Mouse (Mus musculus): ENCODE data around the gene Hlcs. TPM values are rescaled to one million over a fixed set of nuclear protein-coding genes. Genes with fewer than 3 reads are reported as not detected.

The Hlcs gene
- polyA plus RNA-seq, 1 experiment from 2014 or later = 2.8 TPM

GRCm38 (mm10) chr16:94328881-94329867 lies 15.8 kb upstream of the Hlcs start:
- H3K9ac ChIP-seq (ENCODE audit: low read depth, low read length) = 0 out of 2 replicates have a peak overlapping the region, but pooled peaks have one; percentile 57
- H3K4me3 ChIP-seq (ENCODE audit: low read depth, low read length) = peak overlapping the region; percentile 68
- H3K27ac ChIP-seq (ENCODE audit: low read depth, low read length) = no peak overlapping the region
- 21% methylated on average over 25 of the region's 25 CpGs for WGBS
- H3K36me3 ChIP-seq (ENCODE audit: control insufficient read depth, insufficient read depth) = no peaks in the 10 kb centered on the region
- 0 out of 2 replicates have a peak, but pooled peaks cover 4% of the 10 kb centered on the region for H3K27me3 ChIP-seq (replicated peaks; ENCODE audit: control insufficient read depth, insufficient read depth, low read length)
- H3K4me1 ChIP-seq (replicated peaks; ENCODE audit: control insufficient read depth, insufficient read depth, low read length) = peaks cover 3% of the 10 kb centered on the region; the same call in 1 of the 2 replicates
- peak overlapping the region; percentile 92 for H3K4me2 ChIP-seq (replicated peaks; ENCODE audit: low read depth)
- H3K9me3 ChIP-seq (ENCODE audit: control insufficient read depth) = no peaks in the 10 kb centered on the region
- no peak for ATAC-seq
- TF ChIP-seq CTCF (IDR thresholded peaks at IDR 0.05; ENCODE audit: low read depth) = no peak

GRCm38 (mm10) chr16:94327781-94328711 lies 14.7 kb upstream of the Hlcs start, which contains the start of gene Ripply3:
Ripply3 (plus strand) TSS chr16:94328420.
- Histone ChIP-seq H3K4me1 (replicated peaks; ENCODE audit: control insufficient read depth, insufficient read depth, low read length) (peaks cover 3% of the 10 kb centered on the region; the same call in 1 of the 2 replicates), H3K27ac (ENCODE audit: low read depth, low read length) (no peak within 1 kb of the TSS), H3K9me3 (ENCODE audit: control insufficient read depth) (no peaks in the 10 kb centered on the region), H3K27me3 (replicated peaks; ENCODE audit: control insufficient read depth, insufficient read depth, low read length) (0 out of 2 replicates have a peak, but pooled peaks cover 4% of the 10 kb centered on the region), H3K4me3 (ENCODE audit: low read depth, low read length) (peak within 1 kb of the TSS; percentile 68), H3K36me3 (ENCODE audit: control insufficient read depth, insufficient read depth) (no peaks in the 10 kb centered on the region), H3K9ac (ENCODE audit: low read depth, low read length) (peak within 1 kb of the TSS; percentile 57), H3K4me2 (replicated peaks; ENCODE audit: low read depth) (peak within 1 kb of the TSS; percentile 92)
- TF ChIP-seq CTCF (IDR thresholded peaks at IDR 0.05; ENCODE audit: low read depth) = no peak
- 2% methylated on average over 62 of the region's 63 CpGs for WGBS
- ATAC-seq = peak; percentile 42

- Histone ChIP-seq H3K4me1 (replicated peaks; ENCODE audit: control insufficient read depth, insufficient read depth, low read length) (peaks cover 3% of the 10 kb centered on the region; the same call in 1 of the 2 replicates), H3K27ac (ENCODE audit: low read depth, low read length) (no peak overlapping the region), H3K4me2 (replicated peaks; ENCODE audit: low read depth) (no peak overlapping the region), H3K27me3 (replicated peaks; ENCODE audit: control insufficient read depth, insufficient read depth, low read length) (0 out of 2 replicates have a peak, but pooled peaks cover 4% of the 10 kb centered on the region), H3K36me3 (ENCODE audit: control insufficient read depth, insufficient read depth) (no peaks in the 10 kb centered on the region), H3K9ac (ENCODE audit: low read depth, low read length) (no peak overlapping the region), H3K9me3 (ENCODE audit: control insufficient read depth) (no peaks in the 10 kb centered on the region), H3K4me3 (ENCODE audit: low read depth, low read length) (no peak overlapping the region)
- TF ChIP-seq CTCF (IDR thresholded peaks at IDR 0.05; ENCODE audit: low read depth) = no peak
- 93% methylated on average over 3 of the region's 3 CpGs for WGBS
- ATAC-seq = no peak
Measured at GRCm38 (mm10) chr16:94326008-94326407, 12.6 kb upstream of the Hlcs start.

- H3K4me3 ChIP-seq (ENCODE audit: low read depth, low read length) = no peak overlapping the region
- no peaks in the 10 kb centered on the region for H3K9me3 ChIP-seq (ENCODE audit: control insufficient read depth)
- 0 out of 2 replicates have a peak, but pooled peaks cover 4% of the 10 kb centered on the region for H3K27me3 ChIP-seq (replicated peaks; ENCODE audit: control insufficient read depth, insufficient read depth, low read length)
- H3K36me3 ChIP-seq (ENCODE audit: control insufficient read depth, insufficient read depth) = no peaks in the 10 kb centered on the region
- H3K4me2 ChIP-seq (replicated peaks; ENCODE audit: low read depth) = no peak overlapping the region
- no peak overlapping the region for H3K27ac ChIP-seq (ENCODE audit: low read depth, low read length)
- 60% methylated on average over 5 of the region's 5 CpGs for WGBS
- H3K4me1 ChIP-seq (replicated peaks; ENCODE audit: control insufficient read depth, insufficient read depth, low read length) = peaks cover 3% of the 10 kb centered on the region; the same call in 1 of the 2 replicates
- ATAC-seq = no peak
- no peak for TF ChIP-seq CTCF (IDR thresholded peaks at IDR 0.05; ENCODE audit: low read depth)
- H3K9ac ChIP-seq (ENCODE audit: low read depth, low read length) = no peak overlapping the region
Measured at GRCm38 (mm10) chr16:94323681-94324080, 10.3 kb upstream of the Hlcs start.

- Histone ChIP-seq H3K9me3 (ENCODE audit: control insufficient read depth) (no peaks in the 10 kb centered on the region), H3K4me1 (replicated peaks; ENCODE audit: control insufficient read depth, insufficient read depth, low read length) (no peaks in the 10 kb centered on the region), H3K27me3 (replicated peaks; ENCODE audit: control insufficient read depth, insufficient read depth, low read length) (no peaks in the 10 kb centered on the region), H3K27ac (ENCODE audit: low read depth, low read length) (no peak overlapping the region), H3K9ac (ENCODE audit: low read depth, low read length) (no peak overlapping the region), H3K4me2 (replicated peaks; ENCODE audit: low read depth) (no peak overlapping the region), H3K36me3 (ENCODE audit: control insufficient read depth, insufficient read depth) (no peaks in the 10 kb centered on the region), H3K4me3 (ENCODE audit: low read depth, low read length) (no peak overlapping the region)
- no peak for TF ChIP-seq CTCF (IDR thresholded peaks at IDR 0.05; ENCODE audit: low read depth)
- no peak for ATAC-seq
- WGBS = 85% methylated on average over 5 of the region's 5 CpGs
Measured at GRCm38 (mm10) chr16:94320223-94320622, 6.9 kb upstream of the Hlcs start.

Measured in intestine, postnatal 0 days (tissue).